Mouse (Mus musculus): ENCODE results near the gene Fbln1.

GRCm38 (mm10) chr15:85257775-85258429, 52.2 kb downstream of the Fbln1 start:
- TF ChIP-seq POLR2A (IDR thresholded peaks at IDR 0.05; ENCODE audit: borderline replicate concordance, insufficient read depth, low read length): no peak
- TF ChIP-seq CTCF (IDR thresholded peaks at IDR 0.05; ENCODE audit: borderline replicate concordance, insufficient read depth, low read depth, low read length): peak; percentile 28; the same call in 1 of the 2 replicates
